Mouse (Mus musculus) megakaryocyte, embryonic 14.5 days (primary cell): ENCODE measurements at regions not wholly inside any gene's neighbourhood (a gene's known extent, or its start where the extent isn't known, plus 50 kb on each side); places are given as distances from the start of the nearest gene placed in this dataset.

ENCODE experiments used
- FLI1 ChIP-seq: IDR thresholded peaks from 2 replicates; pipeline ENCODE4 v1.6.1; 2012; ENCODE audit warnings: low read length, inconsistent platforms, mixed read lengths
- GATA1 ChIP-seq: IDR thresholded peaks from 3 replicates; pipeline ENCODE4 v1.6.1; 2012; ENCODE audit warnings: mixed read lengths, low read length, inconsistent platforms, borderline replicate concordance

DNA sequence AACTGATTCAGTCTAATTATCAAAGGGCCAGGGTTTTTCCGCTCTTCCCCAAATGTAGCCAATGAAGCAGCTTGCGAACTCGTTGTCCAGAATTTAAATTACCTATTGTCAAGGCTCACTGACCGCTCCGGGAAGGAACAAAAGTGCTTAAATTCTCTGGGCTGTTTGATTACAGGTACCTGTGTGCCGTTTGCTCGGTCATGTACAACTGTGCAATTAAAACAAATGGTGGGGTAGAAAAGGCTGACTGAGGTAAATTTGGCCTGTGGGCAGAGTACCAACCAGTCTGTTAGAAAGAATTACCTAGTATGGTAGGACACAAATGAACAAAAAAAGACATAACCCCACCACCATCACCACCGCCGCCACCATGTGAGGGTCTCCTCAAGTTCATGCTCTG, 66.0 kb upstream of the Clint1 start:
- TF ChIP-seq GATA1 (no peak), FLI1 (no peak)
